Mouse (Mus musculus) liver, embryonic 12.5 days (tissue): ENCODE results near the gene Fscn3. TPM values are rescaled to one million over a fixed set of nuclear protein-coding genes. Genes with fewer than 3 reads are reported as not detected.

Source experiments
- ATAC-seq: fragments of 200-750 bp; cut with Nextera tagmentation; 2 replicates; pipeline ENCODE4 v1.8.0; 2017; ENCODE audit warnings: moderate number of reproducible peaks, mild to moderate bottlenecking, moderate library complexity
- H3K27ac ChIP-seq: fragments of 300-500 bp; sonication (generic); 2 replicates; pipeline ENCODE4 v1.5.1; 2016; ENCODE audit warnings: mild to moderate bottlenecking
- H3K27me3 ChIP-seq: fragments of 300-500 bp; sonication (generic); replicated peaks from 2 replicates; pipeline ENCODE4 v1.6.1; 2016; ENCODE audit warnings: mild to moderate bottlenecking, moderate library complexity
- H3K36me3 ChIP-seq: fragments of 300-500 bp; sonication (generic); 2 replicates; pipeline ENCODE4 v1.6.1; 2016; ENCODE audit warnings: mild to moderate bottlenecking, moderate library complexity
- H3K4me1 ChIP-seq: fragments of 300-500 bp; sonication (generic); 2 replicates; pipeline ENCODE4 v1.6.1; 2016
- H3K4me2 ChIP-seq: fragments of 300-500 bp; sonication (generic); 2 replicates; pipeline ENCODE4 v1.6.1; 2016; ENCODE audit warnings: mild to moderate bottlenecking, moderate library complexity
- H3K4me3 ChIP-seq: fragments of 300-500 bp; sonication (generic); 2 replicates; pipeline ENCODE4 v1.5.1; 2016; ENCODE audit warnings: mild to moderate bottlenecking, moderate library complexity
- H3K9ac ChIP-seq: fragments of 300-500 bp; sonication (generic); 2 replicates; pipeline ENCODE4 v1.6.1; 2016; ENCODE audit warnings: mild to moderate bottlenecking, moderate library complexity
- H3K9me3 ChIP-seq: fragments of 300-500 bp; sonication (generic); replicated peaks from 2 replicates; pipeline ENCODE4 v1.6.1; 2016; ENCODE audit warnings: mild to moderate bottlenecking, moderate library complexity
- WGBS: fragments of 180-500 bp; shearing (Covaris S2); methylation state at CpG from one replicate; pipeline ENCODE4 v1.1.7; 2016; ENCODE audit not compliant: insufficient replicate concordance; 5-methylcytosine and 5-hydroxymethylcytosine counted together
- polyA plus RNA-seq: library from polyadenylated mRNA; unstranded; fragments of >200 nt; fragmentation: Nextera tagmentation; extraction: Ambion mirVana; gene quantifications from 2 replicates; pipeline ENCODE4 v1.2.1, GENCODE M21; 2016

Fscn3 gene
- polyA plus RNA-seq, 1 experiment from 2014 or later, result 0.38 TPM

GRCm38 (mm10) chr6:28471284-28472035 is 43.9 kb downstream of the Fscn3 start:
- no peaks in the 10 kb centered on the region for H3K9me3 ChIP-seq
- no peak overlapping the region for H3K9ac ChIP-seq
- H3K4me1 ChIP-seq, result no peaks in the 10 kb centered on the region
- H3K4me2 ChIP-seq, result no peak overlapping the region
- no peak overlapping the region for H3K4me3 ChIP-seq
- ATAC-seq, result no peak
- WGBS, result 69% methylated on average over 9 of the region's 9 CpGs
- no peak overlapping the region for H3K27ac ChIP-seq
- no peaks in the 10 kb centered on the region for H3K27me3 ChIP-seq
- H3K36me3 ChIP-seq, result no peaks in the 10 kb centered on the region

- no peaks in the 10 kb centered on the region for H3K27me3 ChIP-seq
- H3K4me3 ChIP-seq, result no peak overlapping the region
- WGBS, result 80% methylated on average over 4 of the region's 4 CpGs
- no peak for ATAC-seq
- no peaks in the 10 kb centered on the region for H3K9me3 ChIP-seq
- H3K4me2 ChIP-seq, result no peak overlapping the region
- peaks cover 16% of the 10 kb centered on the region for H3K4me1 ChIP-seq
- H3K36me3 ChIP-seq, result no peaks in the 10 kb centered on the region
- no peak overlapping the region for H3K9ac ChIP-seq
- no peak overlapping the region for H3K27ac ChIP-seq
Measured at GRCm38 (mm10) chr6:28474211-28474610, 46.6 kb downstream of the Fscn3 start.

- 70% methylated on average over 5 of the region's 5 CpGs for WGBS
- Histone ChIP-seq H3K4me3 (no peak within 1 kb of the TSS), H3K27me3 (no peaks in the 10 kb centered on the region), H3K4me2 (no peak within 1 kb of the TSS), H3K9ac (no peak within 1 kb of the TSS), H3K4me1 (peaks cover 21% of the 10 kb centered on the region), H3K9me3 (no peaks in the 10 kb centered on the region), H3K36me3 (no peaks in the 10 kb centered on the region), H3K27ac (no peak within 1 kb of the TSS)
- no peak for ATAC-seq
Measured at GRCm38 (mm10) chr6:28474839-28475238, 47.2 kb downstream of the Fscn3 start, which contains the start of gene Snd1. Gene Snd1 (plus strand): TSS chr6:28475139.

GRCm38 (mm10) chr6:28479865-28480751 is 52.5 kb downstream of the Fscn3 start:
- Histone ChIP-seq H3K27me3 (no peaks in the 10 kb centered on the region), H3K4me1 (peaks cover 59% of the 10 kb centered on the region), H3K9me3 (no peaks in the 10 kb centered on the region), H3K36me3 (peaks cover 23% of the 10 kb centered on the region), H3K4me2 (peak overlapping the region; percentile 95), H3K9ac (peak overlapping the region; percentile 82), H3K27ac (peak overlapping the region; percentile 84), H3K4me3 (peak overlapping the region; percentile 87)
- peak; percentile 98 for ATAC-seq
- WGBS, result 1% methylated on average over 68 of the region's 68 CpGs

GRCm38 (mm10) chr6:28480752-28481492 is 53.3 kb downstream of the Fscn3 start:
- Histone ChIP-seq H3K9ac (peak overlapping the region; percentile 82), H3K27ac (peak overlapping the region; percentile 84), H3K36me3 (peaks cover 29% of the 10 kb centered on the region), H3K4me2 (peak overlapping the region; percentile 95), H3K27me3 (no peaks in the 10 kb centered on the region), H3K4me3 (peak overlapping the region; percentile 87), H3K9me3 (no peaks in the 10 kb centered on the region), H3K4me1 (peaks cover 67% of the 10 kb centered on the region)
- WGBS, result 4% methylated on average over 21 of the region's 21 CpGs
- no peak for ATAC-seq

GRCm38 (mm10) chr6:28482711-28483315 is 55.2 kb downstream of the Fscn3 start:
- 42% methylated on average over 4 of the region's 4 CpGs for WGBS
- Histone ChIP-seq H3K9ac (0 out of 2 replicates have a peak overlapping the region, but pooled peaks have one; percentile 29), H3K27ac (no peak overlapping the region), H3K36me3 (peaks cover 41% of the 10 kb centered on the region), H3K9me3 (no peaks in the 10 kb centered on the region), H3K27me3 (no peaks in the 10 kb centered on the region), H3K4me2 (peak overlapping the region; percentile 95), H3K4me3 (0 out of 2 replicates have a peak overlapping the region, but pooled peaks have one; percentile 12), H3K4me1 (peaks cover 78% of the 10 kb centered on the region)
- no peak for ATAC-seq

GRCm38 (mm10) chr6:28486008-28486407 is 58.4 kb downstream of the Fscn3 start:
- no peaks in the 10 kb centered on the region for H3K27me3 ChIP-seq
- peaks cover 65% of the 10 kb centered on the region for H3K36me3 ChIP-seq
- 91% methylated on average over 2 of the region's 2 CpGs for WGBS
- H3K9ac ChIP-seq, result no peak overlapping the region
- H3K9me3 ChIP-seq, result no peaks in the 10 kb centered on the region
- no peak overlapping the region; the same call in 1 of the 2 replicates for H3K27ac ChIP-seq
- H3K4me1 ChIP-seq, result peaks cover 72% of the 10 kb centered on the region
- no peak overlapping the region for H3K4me3 ChIP-seq
- ATAC-seq, result no peak
- H3K4me2 ChIP-seq, result no peak overlapping the region

- 71% methylated on average over 2 of the region's 2 CpGs for WGBS
- Histone ChIP-seq H3K4me3 (no peak overlapping the region), H3K9me3 (no peaks in the 10 kb centered on the region), H3K4me1 (peaks cover 67% of the 10 kb centered on the region), H3K4me2 (no peak overlapping the region), H3K9ac (no peak overlapping the region), H3K27me3 (no peaks in the 10 kb centered on the region), H3K27ac (0 out of 2 replicates have a peak overlapping the region, but pooled peaks have one; percentile 22), H3K36me3 (peaks cover 70% of the 10 kb centered on the region)
- ATAC-seq, result no peak
Measured at GRCm38 (mm10) chr6:28486471-28486870, 58.9 kb downstream of the Fscn3 start.

GRCm38 (mm10) chr6:28486905-28487304 is 59.3 kb downstream of the Fscn3 start:
- H3K4me3 ChIP-seq, result no peak overlapping the region
- no peak overlapping the region for H3K9ac ChIP-seq
- H3K27ac ChIP-seq, result no peak overlapping the region
- ATAC-seq, result no peak
- 86% methylated on average over 7 of the region's 7 CpGs for WGBS
- no peak overlapping the region for H3K4me2 ChIP-seq
- H3K4me1 ChIP-seq, result peaks cover 63% of the 10 kb centered on the region
- H3K27me3 ChIP-seq, result no peaks in the 10 kb centered on the region
- no peaks in the 10 kb centered on the region for H3K9me3 ChIP-seq
- H3K36me3 ChIP-seq, result peaks cover 68% of the 10 kb centered on the region
